Mouse (Mus musculus): ENCODE measurements around the gene Pik3r2.

Pik3r2 gene

GRCm38 (mm10) chr8:70762118-70762517 lies 14.4 kb downstream of the Pik3r2 start:
- ChIA-PET POLR2A (interaction anchor here in 3 of 4 experiments (0.6 to 12.4 kb wide), 37 partner anchors 8 to 251 kb away, joined by 3 to 201 read pairs (median 7); partner anchors contain the start of genes Jund (in 3 of the 3), Rpl18a (in 3 of the 3), Arrdc2 (in 2 of the 3) and Lsm4 (in 2 of the 3)), CTCF (interaction anchor here (1.0 to 2.9 kb wide), 18 partner anchors 8 to 202 kb away, joined by 3 to 27 read pairs (median 6); partner anchors contain the start of genes Arrdc2 (in 3 of the 4), Gm3336 (in 2 of the 4), Lrrc25 (in 1 of the 4) and Rab3a (in 1 of the 4))

GRCm38 (mm10) chr8:70760775-70761406 lies 15.6 kb downstream of the Pik3r2 start, which contains the start of gene Mpv17l2:
Gene Mpv17l2 (minus strand): TSS chr8:70760946.
- ChIA-PET POLR2A (interaction anchor here (0.6 to 12.4 kb wide), 69 partner anchors 8 to 809 kb away, joined by 3 to 201 read pairs (median 4); partner anchors contain the start of genes Arrdc2 (in 4 of the 4), Jund (in 3 of the 4), Pik3r2 (in 3 of the 4) and Mast3 (in 2 of the 4)), CTCF (interaction anchor here in 3 of 4 experiments (0.6 to 2.0 kb wide), 26 partner anchors 8 to 152 kb away, joined by 3 to 10 read pairs (median 4); partner anchors contain the start of genes Gm3336 (in 3 of the 3), Arrdc2 (in 1 of the 3), Lsm4 (in 1 of the 3) and Pde4c (in 1 of the 3))

GRCm38 (mm10) chr8:70760350-70760749 lies 16.2 kb downstream of the Pik3r2 start:
- CTCF ChIA-PET: interaction anchor here in 3 of 4 experiments (0.6 to 1.2 kb wide), 20 partner anchors 8 to 151 kb away, joined by 3 to 10 read pairs (median 4); partner anchors contain the start of genes Gm3336 (in 2 of the 3), Lsm4 (in 1 of the 3), Pde4c (in 1 of the 3) and Pik3r2 (in 1 of the 3)

GRCm38 (mm10) chr8:70758616-70759561 lies 17.6 kb downstream of the Pik3r2 start:
- POLR2A ChIA-PET: interaction anchor here (0.6 to 14.5 kb wide), 22 partner anchors 6 to 149 kb away, joined by 3 to 148 read pairs (median 4); partner anchors contain the start of genes Jund (in 3 of the 4), Arrdc2 (in 2 of the 4), Lsm4 (in 2 of the 4) and Gm3336 (in 1 of the 4)
- CTCF ChIA-PET: interaction anchor here in 3 of 4 experiments (0.6 to 2.0 kb wide), 8 partner anchors 10 to 165 kb away, joined by 3 to 9 read pairs (median 4); partner anchors contain the start of genes Gm3336 (in 2 of the 3) and Isyna1 (in 1 of the 3)

More at GRCm38 (mm10) chr8:70760350-70760749, 16.2 kb downstream of the Pik3r2 start:
- POLR2A ChIA-PET: interaction anchor here (0.6 to 12.4 kb wide), 50 partner anchors 8 to 810 kb away, joined by 3 to 201 read pairs (median 6); partner anchors contain the start of genes Arrdc2 (in 4 of the 4), Jund (in 3 of the 4), Pik3r2 (in 3 of the 4) and Mast3 (in 2 of the 4)

DNA sequence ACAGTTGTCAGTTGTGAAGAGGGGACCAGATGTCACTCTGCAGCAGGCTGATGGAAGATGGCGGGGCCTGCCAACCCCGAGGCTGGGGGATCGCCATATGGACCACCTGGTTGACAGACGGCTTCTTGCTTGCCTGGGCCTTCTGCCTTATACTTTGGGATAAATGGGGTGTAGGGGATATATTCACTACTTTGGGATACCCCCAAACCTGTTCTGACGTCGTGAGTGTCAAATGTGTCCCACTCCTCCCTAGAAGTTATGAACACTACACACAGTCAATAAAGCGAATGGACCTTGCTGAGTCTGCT lies 18.3 kb downstream of the Pik3r2 start:
- POLR2A ChIA-PET: interaction anchor here (0.8 to 14.5 kb wide), 20 partner anchors 7 to 148 kb away, joined by 3 to 148 read pairs (median 6); partner anchors contain the start of genes Jund (in 3 of the 4), Arrdc2 (in 2 of the 4), Pik3r2 (in 2 of the 4) and Lsm4 (in 1 of the 4)
- CTCF ChIA-PET: interaction anchor here in 3 of 4 experiments (0.7 to 7.8 kb wide), 12 partner anchors 9 to 164 kb away, joined by 3 to 79 read pairs (median 5); partner anchors contain the start of genes Gm3336 (in 3 of the 3), Isyna1 (in 1 of the 3) and Pde4c (in 1 of the 3)

GRCm38 (mm10) chr8:70757523-70758307 lies 18.8 kb downstream of the Pik3r2 start:
- POLR2A ChIA-PET: interaction anchor here (0.7 to 14.5 kb wide), 28 partner anchors 8 to 148 kb away, joined by 3 to 148 read pairs (median 4); partner anchors contain the start of genes Jund (in 3 of the 4), Arrdc2 (in 2 of the 4), Pik3r2 (in 2 of the 4) and Gm3336 (in 1 of the 4)
- CTCF ChIA-PET: interaction anchor here in 3 of 4 experiments (0.6 to 7.8 kb wide), 20 partner anchors 9 to 146 kb away, joined by 3 to 79 read pairs (median 4); partner anchors contain the start of genes Gm3336 (in 3 of the 3), Arrdc2 (in 2 of the 3), Lsm4 (in 2 of the 3) and Jund (in 1 of the 3)

- ChIA-PET CTCF (interaction anchor here in 2 of 4 experiments (1.2 to 7.8 kb wide), 8 partner anchors 10 to 89 kb away, joined by 4 to 79 read pairs (median 6); partner anchors contain the start of genes Gm3336 (in 2 of the 2), Arrdc2 (in 1 of the 2), Lsm4 (in 1 of the 2) and Pde4c (in 1 of the 2)), POLR2A (interaction anchor here in 3 of 4 experiments (0.6 to 14.5 kb wide), 20 partner anchors 9 to 140 kb away, joined by 3 to 148 read pairs (median 4); partner anchors contain the start of genes Arrdc2 (in 2 of the 3), Jund (in 2 of the 3), Gm3336 (in 1 of the 3) and Il12rb1 (in 1 of the 3))
Measured at GRCm38 (mm10) chr8:70756476-70757040, 20.0 kb downstream of the Pik3r2 start.

DNA sequence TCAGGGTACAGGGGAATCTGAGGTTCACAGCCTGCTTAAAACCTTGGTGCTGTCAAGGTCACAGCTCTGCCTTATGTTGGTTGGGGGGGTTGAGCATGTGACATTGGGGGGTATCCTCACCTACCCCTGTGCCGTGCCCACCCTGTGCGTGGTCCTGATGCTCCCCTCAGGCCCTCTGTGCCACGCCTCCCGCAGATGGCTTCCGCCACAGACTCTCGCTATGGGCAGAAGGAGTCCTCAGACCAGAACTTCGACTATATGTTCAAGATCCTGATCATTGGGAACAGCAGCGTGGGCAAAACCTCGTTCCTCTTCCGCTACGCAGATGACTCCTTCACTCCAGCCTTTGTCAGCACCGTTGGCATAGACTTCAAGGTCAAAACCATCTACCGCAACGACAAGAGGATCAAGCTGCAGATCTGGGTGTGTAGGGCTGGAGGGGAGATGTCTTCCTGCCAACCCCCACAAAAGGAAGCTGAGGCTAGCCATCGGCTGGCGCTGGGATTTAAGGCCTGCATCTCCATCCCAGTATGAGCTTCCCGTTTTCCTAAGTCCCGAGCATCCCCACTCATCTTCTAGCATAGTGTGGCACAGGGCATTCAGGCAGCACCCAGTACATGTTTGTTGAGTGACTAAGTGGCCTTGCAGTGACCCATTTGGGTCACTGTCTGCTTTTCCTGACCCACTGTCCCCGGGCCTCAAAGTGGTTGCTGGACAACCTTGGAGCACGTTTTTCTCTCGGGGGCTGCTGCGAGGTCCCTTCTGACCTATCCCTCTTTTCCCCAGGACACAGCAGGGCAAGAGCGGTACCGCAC lies 20.6 kb downstream of the Pik3r2 start:
- ChIA-PET CTCF (interaction anchor here in 2 of 4 experiments (0.8 to 7.8 kb wide), 5 partner anchors 7 to 145 kb away, joined by 3 to 79 read pairs (median 8); partner anchors contain the start of genes Gm3336 (in 1 of the 2) and Pde4c (in 1 of the 2)), POLR2A (interaction anchor here (0.6 to 14.5 kb wide), 24 partner anchors 8 to 146 kb away, joined by 3 to 148 read pairs (median 6); partner anchors contain the start of genes Jund (in 3 of the 4), Arrdc2 (in 2 of the 4), Gm3336 (in 1 of the 4) and Iqcn (in 1 of the 4))

- ChIA-PET CTCF (interaction anchor here (0.5 to 7.8 kb wide), 25 partner anchors 8 to 764 kb away, joined by 3 to 79 read pairs (median 4); partner anchors contain the start of genes Gm3336 (in 3 of the 4), Lsm4 (in 1 of the 4) and Pde4c (in 1 of the 4)), POLR2A (interaction anchor here (0.5 to 14.5 kb wide), 69 partner anchors 9 to 250 kb away, joined by 3 to 148 read pairs (median 4); partner anchors contain the start of genes Jund (in 3 of the 4), Rpl18a (in 3 of the 4), Arrdc2 (in 2 of the 4) and Gm3336 (in 2 of the 4))
Measured at GRCm38 (mm10) chr8:70754871-70755660, 21.4 kb downstream of the Pik3r2 start.

DNA sequence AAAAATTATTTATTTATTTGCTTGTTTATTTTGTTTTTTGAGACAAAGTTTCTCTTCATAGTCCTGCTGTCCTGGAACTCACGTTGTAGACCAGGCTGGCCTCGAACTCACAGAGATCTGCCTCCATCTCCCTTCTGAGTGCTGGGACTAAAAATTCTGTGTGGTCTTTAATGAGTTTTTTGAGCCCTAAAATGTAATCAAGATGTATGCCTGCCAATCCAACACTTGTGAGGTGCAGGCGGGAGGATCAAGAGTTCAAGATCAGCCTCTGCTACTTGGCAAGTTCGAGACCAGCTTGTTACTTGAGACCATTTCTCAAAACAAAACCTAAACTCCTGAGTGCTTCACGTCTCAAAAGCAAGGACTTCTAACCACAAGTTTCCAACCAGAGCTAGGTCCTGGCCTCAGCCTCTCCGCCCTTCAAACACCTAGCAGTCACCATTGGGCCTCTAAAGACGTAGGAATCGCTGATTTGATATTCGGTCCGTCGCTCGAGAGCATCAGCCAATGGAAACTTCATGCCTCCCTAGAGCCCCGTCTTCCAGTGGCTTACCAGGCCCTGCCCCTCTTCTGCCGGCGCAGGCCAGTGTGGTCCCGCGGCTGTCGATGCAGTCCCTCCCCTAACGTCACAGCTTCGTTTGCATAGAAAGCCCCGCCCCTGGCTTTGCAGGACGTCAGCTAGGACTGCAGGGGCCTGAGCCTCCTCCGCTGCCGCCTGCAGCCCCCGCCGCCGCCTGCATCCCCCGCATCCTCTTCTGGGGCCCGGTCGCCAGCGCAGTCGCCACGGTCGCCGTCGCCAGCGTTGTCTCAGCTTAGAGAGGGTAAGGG lies 22.3 kb downstream of the Pik3r2 start, which contains the start of gene Rab3a:
Rab3a (plus strand) TSS at position 637 of the 828 bp plus-strand sequence.
- CTCF ChIA-PET: interaction anchor here (0.5 to 7.8 kb wide), 27 partner anchors 9 to 922 kb away, joined by 3 to 79 read pairs (median 4); partner anchors contain the start of genes Gm3336 (in 3 of the 4), Jak3 (in 1 of the 4), Lsm4 (in 1 of the 4) and Pde4c (in 1 of the 4)
- POLR2A ChIA-PET: interaction anchor here (0.5 to 14.5 kb wide), 69 partner anchors 8 to 249 kb away, joined by 3 to 148 read pairs (median 5); partner anchors contain the start of genes Arrdc2 (in 3 of the 4), Gm3336 (in 3 of the 4), Jund (in 3 of the 4) and Rpl18a (in 3 of the 4)

DNA sequence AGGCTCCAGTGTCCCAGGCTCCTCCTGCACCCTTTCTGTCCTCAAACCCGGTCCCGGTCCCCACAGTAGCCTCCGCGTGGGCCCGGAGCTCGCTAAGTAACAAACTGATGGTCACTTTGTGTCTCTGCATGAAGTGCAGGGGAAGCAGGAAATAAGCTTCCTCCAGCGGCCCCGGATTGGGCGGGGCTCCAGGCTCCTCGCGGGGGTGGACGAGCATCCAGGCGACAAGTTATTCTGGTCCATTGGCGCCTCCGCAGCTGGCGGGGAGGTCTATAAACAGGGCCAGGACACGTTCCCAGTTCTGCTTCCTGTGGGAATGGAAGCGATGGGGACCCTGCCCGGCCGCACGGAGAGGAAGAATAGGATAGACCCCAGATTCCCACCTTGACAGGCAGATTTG lies 23.4 kb downstream of the Pik3r2 start:
- ChIA-PET POLR2A (interaction anchor here in 3 of 4 experiments (0.7 to 14.5 kb wide), 30 partner anchors 10 to 144 kb away, joined by 3 to 148 read pairs (median 8); partner anchors contain the start of genes Jund (in 3 of the 3), Arrdc2 (in 2 of the 3), Gm3336 (in 1 of the 3) and Lsm4 (in 1 of the 3)), CTCF (interaction anchor here (0.5 to 7.8 kb wide), 22 partner anchors 10 to 152 kb away, joined by 3 to 79 read pairs (median 4); partner anchors contain the start of genes Gm3336 (in 2 of the 4), Arrdc2 (in 1 of the 4), Lrrc25 (in 1 of the 4) and Lsm4 (in 1 of the 4))
